In the genomic region with DNA sequence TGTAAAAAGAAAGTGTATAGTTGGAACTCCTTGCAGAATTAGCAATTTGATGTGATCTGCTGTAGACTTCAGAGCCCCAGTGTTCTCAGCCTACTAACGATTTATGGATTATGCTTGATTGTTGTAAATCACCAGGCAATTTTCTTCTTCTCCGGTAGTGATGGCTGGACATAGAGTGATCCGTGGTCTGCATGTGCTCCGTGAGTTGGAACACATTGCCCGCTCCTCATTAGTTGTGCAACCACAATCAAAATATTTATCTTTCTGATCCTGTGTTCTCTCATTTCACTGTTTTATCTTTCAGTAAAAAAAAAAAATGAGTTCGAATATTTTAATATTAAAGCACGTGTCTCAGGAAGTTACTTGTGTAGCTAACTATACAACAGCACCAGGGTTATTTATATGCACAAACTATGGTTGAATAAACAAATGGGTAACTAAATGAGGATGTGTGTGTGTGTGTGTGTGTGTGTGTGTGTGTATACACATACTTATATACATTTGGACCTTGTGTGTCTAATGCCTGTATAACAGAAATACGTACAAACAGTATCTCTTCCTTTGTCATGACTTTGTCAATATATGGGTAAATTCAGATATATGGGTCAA, we compare ENCODE assay signal across 24 mouse cellular contexts.
"Had no signal": no experiment of that assay in that cellular context is flagged by ENCODE, and none has a peak within 500 bp of the region (broad histone marks: within the 10 kb centered on the region; RNA-seq: fewer than 3 reads in every experiment).

No protein-coding gene starts in this region.

- H3K4me2 ChIP-seq: heart, embryonic 12.5 days; hindbrain, embryonic 12.5 days; hindbrain, embryonic 14.5 days; limb, embryonic 12.5 days had no signal

- H3K27ac ChIP-seq: gastrocnemius, adult 2 months; heart, embryonic 10.5 days; hindbrain, embryonic 10.5 days; hindbrain, embryonic 12.5 days; hindbrain, embryonic 14.5 days; layer of hippocampus, adult 2 months; left cerebral cortex, adult 2 months; limb, embryonic 10.5 days; limb, embryonic 12.5 days had no signal

- H3K27me3 ChIP-seq: heart, embryonic 12.5 days; hindbrain, embryonic 12.5 days had no signal

- DNase-seq: gastrocnemius, adult 2 months; gastrocnemius, postnatal 10 days; gastrocnemius, postnatal 25 days; heart, adult 18-20 months; heart, postnatal 10 days; heart, postnatal 4 days; kidney, adult 18-20 months; kidney, adult 8-10 months; kidney, postnatal 10 days; kidney, postnatal 25 days; kidney, postnatal 4 days had no signal

- ATAC-seq: forebrain, embryonic 16.5 days; hindbrain, embryonic 16.5 days; inflammation-experienced regulatory T-cells, adult 6 months; intestine, postnatal 0 days had no signal

- H3K9ac ChIP-seq: heart, embryonic 12.5 days; hindbrain, embryonic 12.5 days; hindbrain, embryonic 14.5 days; limb, embryonic 12.5 days had no signal

- H3K4me3 ChIP-seq: gastrocnemius, adult 2 months; heart, embryonic 10.5 days; heart, embryonic 12.5 days; hindbrain, embryonic 10.5 days; hindbrain, embryonic 12.5 days; layer of hippocampus, adult 2 months; left cerebral cortex, adult 2 months; limb, embryonic 10.5 days; limb, embryonic 12.5 days had no signal

- H3K36me3 ChIP-seq: heart, embryonic 10.5 days; heart, embryonic 12.5 days; hindbrain, embryonic 10.5 days; hindbrain, embryonic 12.5 days; limb, embryonic 10.5 days; limb, embryonic 12.5 days had no signal

- H3K4me1 ChIP-seq: heart, embryonic 10.5 days; hindbrain, embryonic 10.5 days; hindbrain, embryonic 12.5 days; limb, embryonic 12.5 days had no signal

- H3K9me3 ChIP-seq: heart, embryonic 10.5 days; heart, embryonic 12.5 days; hindbrain, embryonic 10.5 days; hindbrain, embryonic 12.5 days; limb, embryonic 10.5 days; limb, embryonic 12.5 days had no signal
